Mouse (Mus musculus): ENCODE measurements at regions not wholly inside any gene's neighbourhood (a gene's known extent, or its start where the extent isn't known, plus 50 kb on each side); places are given as distances from the start of the nearest gene placed in this dataset.

DNA sequence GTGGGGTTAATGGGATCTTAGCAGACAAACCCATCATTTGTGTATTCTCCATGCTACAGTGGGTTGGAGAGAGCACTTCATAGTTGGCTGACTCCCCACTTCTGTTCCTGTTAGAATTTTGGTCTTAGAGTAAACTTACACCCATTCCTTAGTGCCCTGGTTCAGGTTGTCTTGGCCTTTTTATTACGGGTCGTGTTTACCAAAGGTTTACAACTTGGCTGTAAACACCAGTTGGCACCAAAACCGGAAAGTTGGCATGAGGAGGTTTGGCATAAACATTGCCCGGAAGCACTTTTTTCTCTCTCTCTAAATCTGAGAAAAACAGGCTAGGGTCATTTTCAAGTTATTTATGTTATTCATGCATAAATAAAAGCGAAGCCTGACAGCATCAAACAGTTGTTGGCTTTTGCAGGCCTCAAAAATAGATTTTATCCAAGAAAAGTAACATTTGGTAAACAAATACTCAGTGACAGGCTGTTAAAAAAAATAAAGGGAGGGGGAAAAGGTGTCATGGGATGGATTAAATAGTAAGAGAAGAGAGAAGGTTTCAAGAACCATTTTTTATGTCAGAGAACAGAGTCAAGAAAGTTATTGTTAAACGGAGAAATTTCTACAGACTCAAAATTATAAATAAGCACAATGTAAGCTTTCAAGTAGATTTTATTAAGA, 148.0 kb upstream of the Klf6 start:
- DNase-seq (ENCODE audit: low spot score in 2 of 2) = no peak

DNA sequence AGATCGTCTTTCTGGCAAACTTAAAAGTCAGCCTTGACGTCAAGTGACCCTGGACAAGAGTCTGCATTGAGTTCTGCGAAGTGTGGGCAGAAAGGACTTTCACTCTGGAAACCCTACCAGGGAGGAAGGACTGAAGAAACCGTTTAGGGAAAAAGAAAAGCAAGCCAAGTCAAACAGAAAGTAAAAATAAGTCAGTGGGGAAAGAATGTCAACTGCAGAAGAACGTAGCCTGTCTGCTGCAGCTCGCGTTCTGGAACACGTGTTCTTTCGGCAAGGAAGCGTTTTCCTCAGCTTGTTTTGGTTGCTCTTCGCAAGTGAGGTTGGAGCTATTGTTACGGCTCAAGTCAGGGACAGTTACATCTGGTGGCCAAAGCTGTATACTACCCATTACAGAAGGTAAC, 147.1 kb upstream of the Klf6 start:
- DNase-seq (ENCODE audit: low spot score in 2 of 2) = peak in 1 of 2 experiments; percentile 6

DNA sequence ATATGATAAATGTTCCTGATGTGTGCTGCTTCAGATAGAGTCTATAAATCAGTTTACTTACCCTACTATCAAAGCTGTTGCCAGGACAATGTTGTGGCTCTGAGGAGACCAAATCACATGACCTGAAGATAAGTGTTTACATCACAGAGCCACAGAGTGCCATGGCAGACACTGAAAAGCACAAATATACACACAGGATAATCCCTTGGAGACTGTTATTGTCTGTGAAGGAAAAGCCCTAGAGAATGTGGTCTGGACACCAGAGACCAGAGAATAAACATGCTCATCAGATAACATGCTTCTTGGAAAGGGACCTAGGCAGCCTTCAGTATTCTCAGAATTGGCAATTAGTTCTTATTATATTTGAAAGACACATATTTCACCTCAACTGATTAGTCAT, 146.5 kb upstream of the Klf6 start:
- no peak for DNase-seq (ENCODE audit: low spot score in 2 of 2)

DNA sequence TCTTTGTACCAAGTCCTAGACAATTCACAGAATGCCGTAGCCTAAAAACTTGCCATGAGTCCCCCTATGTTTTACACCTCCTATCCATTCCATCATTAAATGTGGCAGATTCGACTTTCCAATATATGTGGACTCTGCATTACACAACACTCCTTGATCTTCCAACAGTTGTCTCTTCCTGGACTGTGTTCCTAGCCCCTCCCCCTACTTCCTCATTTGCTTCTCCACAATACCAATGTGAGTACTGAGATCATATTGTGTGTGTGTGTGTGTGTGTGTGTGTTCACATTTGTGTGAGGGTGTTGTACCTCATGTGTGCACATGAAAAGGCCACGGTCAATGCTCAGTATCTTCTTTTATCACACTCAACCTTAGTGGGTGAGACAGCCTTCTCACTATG, 144.5 kb upstream of the Klf6 start:
- no peak for DNase-seq (ENCODE audit: low spot score in 2 of 2)

DNA sequence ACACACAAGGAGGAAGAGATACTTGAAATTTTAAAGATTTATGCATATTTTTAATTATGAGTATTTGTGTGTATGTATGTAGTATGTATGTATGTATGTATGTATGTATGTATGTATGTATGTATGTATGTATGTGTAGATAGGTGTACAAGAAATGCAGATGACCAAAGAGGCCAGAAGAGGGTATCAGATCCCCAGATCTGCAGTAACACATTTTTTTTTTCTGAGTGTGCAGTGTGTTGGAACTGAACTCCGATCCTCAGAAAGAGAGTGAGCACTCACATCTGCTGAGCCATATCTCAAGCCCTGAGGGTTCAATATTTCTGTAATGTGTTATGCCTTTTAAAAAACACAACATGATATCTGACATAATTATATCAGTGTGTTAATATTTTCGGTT, 138.0 kb upstream of the Klf6 start:
- DNase-seq (ENCODE audit: low spot score in 2 of 2) = no peak

DNA sequence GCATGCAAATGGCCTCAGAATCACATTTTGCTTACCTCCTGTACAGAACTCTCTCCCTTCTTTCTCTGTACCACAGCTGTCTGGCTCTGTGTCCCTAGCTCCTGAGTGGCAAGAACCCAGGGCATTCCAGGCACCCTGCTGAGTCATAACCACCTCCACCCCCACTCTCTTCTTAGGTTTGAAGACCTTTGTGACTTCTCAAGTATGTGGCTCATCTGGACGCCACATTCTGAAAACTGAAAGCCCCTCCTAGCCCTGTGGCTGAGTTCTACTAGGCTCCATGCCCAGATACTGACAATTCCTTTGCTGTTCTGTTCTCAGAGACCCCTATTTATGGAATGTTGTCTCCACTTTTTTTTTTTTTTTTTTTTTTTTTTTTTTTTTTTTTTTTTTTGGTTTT, 136.9 kb upstream of the Klf6 start:
- no peak for DNase-seq (ENCODE audit: low spot score in 2 of 2)

DNA sequence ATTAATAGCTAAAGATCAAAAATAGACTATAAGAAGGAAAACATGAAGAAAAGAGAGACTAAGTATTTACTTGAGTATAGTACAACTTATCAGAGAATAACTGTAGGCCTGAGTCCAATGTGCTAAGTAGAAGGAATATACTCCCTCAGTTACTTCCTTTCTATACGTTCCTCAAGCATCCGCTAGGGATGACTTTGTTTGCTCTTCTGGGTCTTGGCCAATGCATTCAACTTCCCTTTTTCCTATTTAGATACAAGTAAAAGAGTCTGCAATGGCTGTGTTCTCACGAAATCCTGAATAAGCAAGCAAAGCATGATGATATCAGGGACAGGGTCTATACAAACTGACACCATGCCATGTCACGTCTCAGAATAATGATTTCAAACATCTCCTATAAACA, 135.3 kb upstream of the Klf6 start:
- no peak for DNase-seq (ENCODE audit: low spot score in 2 of 2)

DNA sequence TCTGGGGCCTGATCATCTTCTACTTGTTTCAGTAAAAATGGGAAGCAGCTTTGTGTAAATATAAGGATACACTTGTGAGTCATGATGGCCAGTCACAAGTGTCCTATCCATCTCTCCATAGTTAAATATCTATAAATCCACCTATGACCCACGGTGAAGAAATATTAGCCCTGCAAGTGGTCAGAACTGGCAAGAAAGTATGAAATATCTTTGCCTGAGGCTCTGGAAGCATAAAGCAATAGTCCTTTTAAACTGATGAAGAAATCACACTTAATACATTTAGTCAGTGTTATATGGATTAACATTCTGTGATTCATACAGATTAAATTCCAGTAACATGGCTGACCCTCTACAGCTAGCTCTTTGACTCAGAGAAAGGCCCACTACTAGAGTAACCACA, 134.8 kb upstream of the Klf6 start:
- DNase-seq (ENCODE audit: low spot score in 2 of 2) = no peak

DNA sequence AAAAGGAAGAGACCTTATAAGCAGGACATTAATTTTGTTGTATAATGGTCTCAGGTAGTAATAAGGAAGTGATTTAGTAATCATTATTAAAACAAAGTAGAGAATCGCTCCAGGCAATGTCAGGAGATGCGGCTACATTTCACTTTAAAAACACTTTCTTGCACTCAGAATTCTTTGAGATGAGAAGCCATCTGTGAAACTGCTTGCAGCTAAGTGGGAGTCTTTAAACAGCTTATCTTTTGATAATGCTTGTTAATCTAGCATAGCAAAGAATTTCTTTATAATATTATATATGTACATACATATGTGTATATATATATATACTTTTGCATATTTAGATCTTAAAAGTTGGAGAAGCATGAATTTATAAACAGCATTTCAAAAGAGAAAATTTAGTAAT, 133.1 kb upstream of the Klf6 start:
- no peak for DNase-seq (ENCODE audit: low spot score in 2 of 2)

DNA sequence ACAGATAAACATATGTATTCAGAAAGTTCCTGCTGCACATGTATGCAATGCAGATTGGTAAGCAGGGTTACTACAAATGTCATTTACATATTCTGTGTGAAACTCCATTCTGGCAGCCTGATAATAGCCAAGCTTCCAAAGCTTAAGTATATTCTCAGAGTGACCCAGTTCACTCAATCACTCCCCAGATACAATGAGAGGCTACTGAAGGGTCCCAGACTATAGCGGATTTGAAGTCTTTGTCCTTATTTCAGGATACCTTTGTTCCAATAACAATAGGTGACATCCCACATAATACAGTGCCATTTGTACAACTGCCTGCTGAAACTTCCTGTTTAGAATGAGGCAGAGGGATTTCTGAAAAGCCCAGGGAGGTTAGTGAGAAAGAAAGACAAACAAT, 132.5 kb upstream of the Klf6 start:
- no peak for DNase-seq (ENCODE audit: low spot score in 2 of 2)

DNA sequence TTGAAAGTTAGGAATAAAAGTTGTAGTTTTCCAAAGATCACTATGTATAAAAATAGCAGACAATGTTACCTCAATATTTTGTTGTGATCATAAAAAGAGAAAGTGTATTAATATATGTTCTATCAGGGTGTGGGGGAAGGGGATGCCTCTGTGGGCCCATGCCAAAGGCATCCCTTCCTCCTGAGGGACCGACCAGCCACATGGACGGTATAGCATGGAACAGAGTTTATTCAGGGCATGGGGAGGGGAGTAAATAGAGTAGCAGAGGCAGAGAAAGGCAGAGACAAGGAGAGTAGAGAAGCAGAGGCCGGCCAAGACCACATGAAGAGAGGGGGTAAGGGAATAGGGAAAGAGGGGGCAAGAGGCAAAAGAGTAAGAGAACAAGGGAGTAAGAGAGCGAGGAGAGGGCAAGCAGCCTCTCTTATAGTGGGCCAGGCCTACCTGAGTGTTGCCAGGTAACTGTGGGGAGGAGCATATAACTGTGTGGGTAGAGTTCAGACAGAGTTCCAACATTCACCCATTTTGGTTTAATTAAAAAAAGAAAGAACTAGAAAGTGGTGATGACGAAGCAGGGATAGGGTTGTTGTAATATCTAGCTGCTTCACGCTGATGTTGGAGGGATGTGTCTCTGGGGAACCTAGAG, 131.7 kb upstream of the Klf6 start:
- DNase-seq (ENCODE audit: low spot score in 2 of 2) = no peak

DNA sequence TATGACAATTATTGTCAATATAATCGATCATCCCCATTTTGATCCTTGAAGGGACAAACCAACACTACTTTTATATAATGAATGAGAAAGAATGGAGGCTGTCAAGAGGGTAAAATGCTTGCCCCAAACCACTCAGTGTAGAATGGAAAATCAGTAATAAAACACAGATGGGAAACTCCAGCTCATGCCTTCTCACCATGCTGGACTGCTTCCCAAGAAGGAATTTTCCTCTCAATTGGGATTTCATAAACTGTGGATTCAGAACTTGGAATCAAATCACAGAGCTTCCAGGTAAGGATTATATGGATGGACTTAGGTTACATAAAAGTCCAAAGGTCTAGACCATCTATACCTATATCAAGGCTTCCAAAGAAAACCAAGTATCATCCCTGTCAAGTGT, 129.1 kb upstream of the Klf6 start:
- DNase-seq (ENCODE audit: low spot score in 2 of 2) = no peak

DNA sequence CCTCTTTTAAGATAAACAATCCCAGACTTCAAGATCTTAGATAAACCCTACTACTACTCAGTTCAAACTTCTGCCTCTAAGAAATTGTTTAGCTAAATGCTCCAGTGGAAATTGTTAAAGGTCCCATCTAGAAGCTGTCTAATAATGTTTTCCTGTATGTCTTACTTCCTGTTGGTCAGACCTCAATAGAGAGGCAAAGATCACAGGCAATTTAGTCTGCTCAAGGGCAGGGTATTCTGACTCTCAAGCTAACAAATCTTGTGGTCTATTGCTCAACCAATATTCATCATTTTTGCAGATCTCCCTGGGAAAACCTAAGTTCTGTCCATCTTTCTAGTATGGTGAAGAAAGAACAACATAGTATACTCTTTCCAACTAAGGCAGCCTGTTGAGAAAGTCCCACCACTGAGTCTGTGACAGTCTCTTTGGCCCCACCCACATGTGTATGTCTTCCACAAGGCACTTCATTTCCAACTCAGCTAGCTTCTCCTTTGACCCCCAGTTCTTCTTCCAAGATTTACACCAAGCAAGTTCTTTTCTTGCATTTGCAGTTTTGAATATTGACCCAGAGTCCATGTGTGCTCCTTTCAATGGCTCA, 126.2 kb upstream of the Klf6 start:
- no peak for DNase-seq (ENCODE audit: low spot score in 2 of 2)

DNA sequence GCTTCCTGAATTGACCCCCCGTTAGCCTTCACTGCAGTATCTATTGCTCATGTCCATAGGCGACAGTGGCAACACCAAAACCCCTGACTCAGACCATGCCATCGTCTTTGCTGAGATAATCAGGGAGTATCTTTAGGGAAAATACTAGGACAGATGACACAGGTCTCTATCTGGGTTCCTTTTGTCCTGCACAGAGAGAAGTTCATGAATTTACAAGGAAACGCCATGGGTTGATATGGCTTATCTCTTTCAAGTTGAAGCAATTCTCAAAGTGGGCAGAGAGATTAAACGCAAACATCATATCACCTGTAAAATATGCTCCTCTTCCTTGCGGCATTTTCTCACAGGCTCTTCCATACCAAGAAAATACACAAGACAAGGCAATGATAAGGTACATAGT, 124.8 kb upstream of the Klf6 start:
- DNase-seq (ENCODE audit: low spot score in 2 of 2) = no peak

DNA sequence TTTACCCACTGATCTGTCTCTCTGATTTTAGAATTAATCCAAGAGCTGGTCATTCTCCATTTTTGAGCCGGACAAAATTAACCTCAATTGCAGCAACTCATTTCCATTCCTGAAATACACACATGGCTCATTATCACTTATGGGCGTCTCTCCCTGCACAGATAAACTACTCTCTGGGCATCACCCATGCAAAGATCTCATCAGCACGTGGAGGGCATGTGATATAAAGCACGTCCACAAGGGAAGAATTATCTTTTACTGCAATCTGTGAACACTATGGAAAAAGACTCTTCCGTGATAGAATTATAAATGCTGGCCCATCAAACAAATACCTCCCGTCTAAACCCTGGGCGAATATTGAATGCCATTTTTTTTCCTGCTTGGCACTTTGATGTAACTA, 124.1 kb upstream of the Klf6 start:
- no peak for DNase-seq (ENCODE audit: low spot score in 2 of 2)

DNA sequence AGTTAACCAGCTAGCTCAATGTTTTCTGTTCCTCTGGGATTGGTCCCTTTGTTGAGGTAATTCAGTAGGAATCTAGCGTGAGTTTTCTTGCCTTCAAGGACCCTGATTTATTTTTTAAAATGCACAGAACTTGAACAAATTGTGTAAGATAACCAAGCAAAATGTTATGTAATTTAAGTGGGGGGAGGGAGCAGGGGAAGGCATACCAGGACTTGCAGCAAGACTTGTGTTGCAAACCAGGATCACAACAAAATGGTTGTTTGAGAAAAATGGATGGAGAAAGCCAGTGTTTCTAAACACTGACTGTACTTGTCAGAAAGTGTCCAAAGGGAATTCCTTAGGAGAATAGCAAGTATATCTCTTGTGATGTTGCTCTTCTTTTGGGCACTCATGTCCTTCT, 120.5 kb upstream of the Klf6 start:
- DNase-seq (ENCODE audit: low spot score in 2 of 2) = no peak

DNA sequence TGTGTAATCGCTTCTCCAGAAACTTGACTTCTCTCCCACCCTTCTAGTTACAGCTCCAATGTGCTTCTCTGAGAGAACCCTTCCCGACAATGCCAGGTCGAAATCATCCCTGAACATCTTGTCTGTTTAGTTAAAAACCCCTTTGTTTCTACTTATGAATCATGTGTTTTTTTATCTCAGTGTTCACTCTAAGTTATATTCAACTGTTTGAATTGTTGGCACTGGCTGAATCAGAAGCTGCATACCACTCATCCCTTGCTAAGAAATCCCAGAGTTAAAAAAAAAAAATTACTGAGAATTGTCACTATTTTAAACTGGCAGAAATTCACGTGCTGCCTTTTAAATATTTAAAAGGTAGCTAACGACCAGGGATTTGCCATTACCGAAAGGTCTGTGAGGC, 116.3 kb upstream of the Klf6 start:
- DNase-seq (ENCODE audit: low spot score in 2 of 2) = no peak

DNA sequence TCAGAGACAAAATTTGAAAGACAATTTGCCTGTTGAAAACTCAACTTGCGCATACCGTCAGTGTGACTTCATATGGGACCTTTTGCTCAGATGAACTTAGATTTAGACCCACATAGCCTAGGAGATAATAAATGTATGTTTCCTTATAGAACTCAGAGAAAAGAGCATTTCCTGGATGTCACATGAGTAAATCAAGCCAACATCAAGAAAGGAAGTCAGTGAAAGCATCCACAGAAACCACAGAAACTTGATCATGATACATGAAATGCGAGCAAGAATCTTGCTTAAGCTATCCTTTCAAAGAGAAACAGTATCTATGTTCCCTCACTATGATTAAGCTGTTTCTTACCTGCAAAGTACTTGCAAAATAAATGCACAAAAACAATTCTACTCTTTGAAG, 104.1 kb upstream of the Klf6 start:
- no peak for DNase-seq (ENCODE audit: low spot score in 2 of 2)

DNA sequence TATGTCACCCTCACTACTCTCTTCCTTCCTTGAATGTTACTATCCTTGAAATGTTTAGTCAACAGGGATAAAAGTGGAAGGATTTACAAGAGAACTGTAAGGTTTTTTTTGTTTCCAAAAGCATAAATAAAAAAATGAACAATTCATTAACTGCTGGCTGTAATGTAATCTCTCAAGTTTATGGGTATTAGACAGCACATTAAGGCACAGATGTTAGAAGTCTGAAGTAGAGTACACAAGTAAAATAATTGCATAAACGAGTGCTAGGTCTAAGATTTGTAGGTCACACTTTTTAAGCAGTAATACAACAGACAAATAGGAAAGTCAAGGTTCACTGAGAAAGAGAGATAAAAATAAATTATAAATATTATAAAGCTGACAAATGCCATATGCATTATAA, 103.3 kb upstream of the Klf6 start:
- no peak for DNase-seq (ENCODE audit: low spot score in 2 of 2)

DNA sequence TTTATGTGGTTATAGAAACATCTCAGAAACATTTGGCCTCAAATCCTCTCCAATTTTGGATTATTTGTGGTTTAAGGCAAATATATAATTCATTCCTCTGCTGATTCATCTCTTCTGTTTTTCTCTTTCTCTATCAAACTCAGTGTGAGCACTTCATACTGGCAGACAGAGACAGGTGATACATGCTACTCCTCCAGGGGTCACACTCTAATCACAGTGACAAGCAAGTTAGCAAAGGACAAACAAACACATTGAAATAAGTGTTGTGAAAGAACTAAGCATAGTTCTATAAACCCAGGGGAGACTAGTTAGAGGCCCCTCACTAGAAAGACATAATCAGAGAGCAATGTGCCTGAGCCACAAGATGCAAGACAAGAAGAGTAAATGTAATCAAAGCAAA, 101.3 kb upstream of the Klf6 start:
- no peak for DNase-seq (ENCODE audit: low spot score in 2 of 2)

DNA sequence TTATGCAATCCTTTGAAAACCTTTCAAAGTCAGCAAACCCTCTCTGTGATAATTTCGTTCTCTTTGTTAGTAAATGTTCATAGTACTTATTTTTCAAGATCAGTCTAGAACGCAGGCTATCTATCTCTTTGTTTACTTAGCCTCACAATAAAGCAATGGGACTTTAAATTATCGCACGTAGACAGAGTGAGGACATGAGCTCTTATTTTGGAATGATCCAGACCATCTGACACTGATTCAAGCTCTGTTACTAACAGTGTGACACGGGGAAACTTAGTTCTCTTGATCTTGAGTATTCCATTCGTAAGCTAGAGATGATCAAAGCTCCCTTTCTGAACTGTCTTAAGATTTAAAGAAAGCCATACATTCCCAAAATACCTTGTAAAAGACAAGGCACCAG, 94.9 kb upstream of the Klf6 start:
- no peak for DNase-seq (ENCODE audit: low spot score in 2 of 2)

DNA sequence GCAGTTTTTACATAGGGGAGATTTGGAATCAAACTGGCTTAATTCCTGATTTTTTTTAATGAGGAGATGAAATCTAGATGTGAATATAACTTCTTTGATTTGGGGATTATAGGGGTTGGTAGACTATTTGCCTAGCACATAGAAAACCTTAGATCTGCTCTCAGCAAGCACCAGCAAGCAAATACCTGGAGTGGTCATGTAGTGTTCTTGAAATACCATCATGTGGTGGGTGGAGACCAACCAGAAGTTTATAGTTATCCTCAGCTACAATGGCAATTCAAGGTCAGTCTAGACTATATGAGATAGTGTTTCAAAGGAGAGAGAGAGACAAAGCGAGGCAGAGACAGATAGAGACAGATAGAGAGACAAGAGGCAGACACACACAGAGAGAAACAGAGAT, 94.1 kb upstream of the Klf6 start:
- no peak for DNase-seq (ENCODE audit: low spot score in 2 of 2)

DNA sequence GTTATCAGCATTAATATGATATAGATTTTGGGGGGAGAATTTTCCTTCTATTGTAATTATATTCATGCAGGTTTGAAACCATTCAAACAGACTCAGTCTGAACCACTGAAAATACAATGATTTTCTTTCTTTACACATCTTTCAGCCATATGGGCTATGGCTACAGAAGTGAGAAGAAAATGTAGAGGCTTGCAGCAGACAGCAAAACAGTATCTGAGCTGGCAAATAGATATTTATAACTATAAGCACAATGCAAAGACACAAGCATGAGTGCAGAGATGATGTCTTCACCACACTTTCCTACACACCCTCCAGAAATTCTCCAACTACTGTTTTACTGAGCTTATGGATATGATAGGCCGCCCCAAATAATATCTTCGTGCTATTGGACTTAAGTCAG, 92.6 kb upstream of the Klf6 start:
- DNase-seq (ENCODE audit: low spot score in 2 of 2) = no peak

All from adrenal gland, postnatal 4 days (tissue).